Mouse (Mus musculus) limb, embryonic 12.5 days (tissue): ENCODE measurements around the gene Islr2. TPM values are rescaled to one million over a fixed set of nuclear protein-coding genes. Genes with fewer than 3 reads are reported as not detected.

Source experiments
- ATAC-seq: fragments of 200-750 bp; cut with Nextera tagmentation; 2 replicates; pipeline ENCODE4 v1.8.0; 2017; ENCODE audit warnings: low read depth, moderate TSS enrichment; ENCODE audit not compliant: insufficient number of reproducible peaks, insufficient read depth, low FRiP score, low TSS enrichment
- H3K27ac ChIP-seq: fragments of 300-500 bp; sonication (generic); 2 replicates; pipeline ENCODE4 v1.5.1; 2016; ENCODE audit warnings: mild to moderate bottlenecking, moderate library complexity
- H3K27me3 ChIP-seq: fragments of 300-500 bp; sonication (generic); 2 replicates; pipeline ENCODE4 v1.6.1; 2016; ENCODE audit warnings: mild to moderate bottlenecking, moderate library complexity
- H3K36me3 ChIP-seq: fragments of 300-500 bp; sonication (generic); 2 replicates; pipeline ENCODE4 v1.6.1; 2016; ENCODE audit warnings: mild to moderate bottlenecking, moderate library complexity
- H3K4me1 ChIP-seq: fragments of 300-500 bp; sonication (generic); replicated peaks from 2 replicates; pipeline ENCODE4 v1.6.1; 2016
- H3K4me2 ChIP-seq: fragments of 300-500 bp; sonication (generic); 2 replicates; pipeline ENCODE4 v1.6.1; 2016; ENCODE audit warnings: mild to moderate bottlenecking, moderate library complexity
- H3K4me3 ChIP-seq: fragments of 300-500 bp; sonication (generic); replicated peaks from 2 replicates; pipeline ENCODE4 v1.5.1; 2016; ENCODE audit warnings: mild to moderate bottlenecking
- H3K9ac ChIP-seq: fragments of 300-500 bp; sonication (generic); replicated peaks from 2 replicates; pipeline ENCODE4 v1.6.1; 2016; ENCODE audit warnings: mild to moderate bottlenecking, moderate library complexity
- H3K9me3 ChIP-seq: fragments of 300-500 bp; sonication (generic); 2 replicates; pipeline ENCODE4 v1.6.1; 2016; ENCODE audit warnings: mild to moderate bottlenecking, moderate library complexity
- WGBS: fragments of 180-500 bp; shearing (Covaris S2); methylation state at CpG from one replicate; pipeline ENCODE4 v1.1.7; 2016; 5-methylcytosine and 5-hydroxymethylcytosine counted together
- polyA plus RNA-seq: library from polyadenylated mRNA; unstranded; fragments of >200 nt; fragmentation: Nextera tagmentation; extraction: Ambion mirVana; gene quantifications from 2 replicates; pipeline ENCODE4 v1.2.1, GENCODE M21; 2016

Gene Islr2
- polyA plus RNA-seq, 1 experiment from 2014 or later: 1.8 TPM

GRCm38 (mm10) chr9:58218539-58218938 lies 14.4 kb upstream of the Islr2 start:
- no peak for ATAC-seq
- Histone ChIP-seq H3K27ac (no peak overlapping the region), H3K9ac (no peak overlapping the region), H3K9me3 (no peaks in the 10 kb centered on the region), H3K36me3 (peaks cover 43% of the 10 kb centered on the region), H3K27me3 (no peaks in the 10 kb centered on the region), H3K4me3 (no peak overlapping the region), H3K4me2 (no peak overlapping the region), H3K4me1 (peaks cover 19% of the 10 kb centered on the region)
- WGBS: 85% methylated on average over 3 of the region's 3 CpGs

GRCm38 (mm10) chr9:58216402-58216801 lies 12.3 kb upstream of the Islr2 start:
- H3K9ac ChIP-seq: no peak overlapping the region
- no peaks in the 10 kb centered on the region for H3K9me3 ChIP-seq
- no peak for ATAC-seq
- no peak overlapping the region for H3K27ac ChIP-seq
- H3K4me1 ChIP-seq: peaks cover 22% of the 10 kb centered on the region
- H3K27me3 ChIP-seq: peaks cover 8% of the 10 kb centered on the region
- H3K4me3 ChIP-seq: no peak overlapping the region
- H3K4me2 ChIP-seq: no peak overlapping the region
- peaks cover 25% of the 10 kb centered on the region for H3K36me3 ChIP-seq
- 57% methylated on average over 6 of the region's 6 CpGs for WGBS

GRCm38 (mm10) chr9:58214519-58215180 lies 10.5 kb upstream of the Islr2 start:
- H3K9me3 ChIP-seq: no peaks in the 10 kb centered on the region
- no peak overlapping the region for H3K4me3 ChIP-seq
- peaks cover 19% of the 10 kb centered on the region for H3K4me1 ChIP-seq
- no peak overlapping the region for H3K4me2 ChIP-seq
- ATAC-seq: 0 out of 2 replicates have a peak, but pooled peaks have one; percentile 23
- no peak overlapping the region for H3K9ac ChIP-seq
- H3K27ac ChIP-seq: no peak overlapping the region
- peaks cover 11% of the 10 kb centered on the region for H3K36me3 ChIP-seq
- peaks cover 8% of the 10 kb centered on the region for H3K27me3 ChIP-seq
- 63% methylated on average over 8 of the region's 8 CpGs for WGBS

GRCm38 (mm10) chr9:58213865-58214264 lies 9.7 kb upstream of the Islr2 start:
- H3K27ac ChIP-seq: no peak overlapping the region
- no peaks in the 10 kb centered on the region for H3K9me3 ChIP-seq
- peaks cover 3% of the 10 kb centered on the region; the same call in 1 of the 2 replicates for H3K36me3 ChIP-seq
- H3K4me3 ChIP-seq: no peak overlapping the region
- H3K9ac ChIP-seq: no peak overlapping the region
- 5% methylated on average over 5 of the region's 5 CpGs for WGBS
- H3K27me3 ChIP-seq: peaks cover 8% of the 10 kb centered on the region
- H3K4me2 ChIP-seq: no peak overlapping the region
- peaks cover 19% of the 10 kb centered on the region for H3K4me1 ChIP-seq
- ATAC-seq: no peak

- Histone ChIP-seq H3K4me2 (no peak overlapping the region), H3K9ac (no peak overlapping the region), H3K36me3 (no peaks in the 10 kb centered on the region), H3K4me1 (peaks cover 19% of the 10 kb centered on the region), H3K27ac (no peak overlapping the region), H3K4me3 (no peak overlapping the region), H3K27me3 (peaks cover 8% of the 10 kb centered on the region), H3K9me3 (no peaks in the 10 kb centered on the region)
- WGBS: 64% methylated on average over 5 of the region's 5 CpGs
- ATAC-seq: no peak
Measured at GRCm38 (mm10) chr9:58213377-58213776, 9.3 kb upstream of the Islr2 start.

GRCm38 (mm10) chr9:58210304-58210627 lies 6.1 kb upstream of the Islr2 start:
- Histone ChIP-seq H3K4me2 (no peak overlapping the region), H3K4me3 (no peak overlapping the region), H3K4me1 (peaks cover 14% of the 10 kb centered on the region), H3K27ac (no peak overlapping the region), H3K36me3 (no peaks in the 10 kb centered on the region), H3K27me3 (peaks cover 16% of the 10 kb centered on the region), H3K9ac (no peak overlapping the region), H3K9me3 (no peaks in the 10 kb centered on the region)
- no peak for ATAC-seq
- WGBS: 78% methylated on average over 2 of the region's 2 CpGs

- 77% methylated on average over 8 of the region's 8 CpGs for WGBS
- no peak for ATAC-seq
- H3K27ac ChIP-seq: no peak overlapping the region
Measured at GRCm38 (mm10) chr9:58209462-58210303, 5.6 kb upstream of the Islr2 start.

GRCm38 (mm10) chr9:58206013-58206412 lies 1.9 kb upstream of the Islr2 start:
- H3K4me3 ChIP-seq: no peak overlapping the region
- H3K27me3 ChIP-seq: peaks cover 48% of the 10 kb centered on the region
- H3K4me1 ChIP-seq: peaks cover 28% of the 10 kb centered on the region
- H3K4me2 ChIP-seq: no peak overlapping the region
- ATAC-seq: no peak
- no peaks in the 10 kb centered on the region for H3K9me3 ChIP-seq
- H3K9ac ChIP-seq: no peak overlapping the region
- 87% methylated on average over 7 of the region's 7 CpGs for WGBS
- no peak overlapping the region for H3K27ac ChIP-seq
- no peaks in the 10 kb centered on the region for H3K36me3 ChIP-seq

More at GRCm38 (mm10) chr9:58209462-58210303, 5.6 kb upstream of the Islr2 start:
- Histone ChIP-seq H3K9ac (no peak overlapping the region), H3K27me3 (peaks cover 22% of the 10 kb centered on the region), H3K36me3 (no peaks in the 10 kb centered on the region), H3K4me3 (no peak overlapping the region), H3K4me1 (peaks cover 11% of the 10 kb centered on the region), H3K9me3 (no peaks in the 10 kb centered on the region), H3K4me2 (no peak overlapping the region)

- 4% methylated on average over 18 of the region's 18 CpGs for WGBS
- Histone ChIP-seq H3K27me3 (peaks cover 63% of the 10 kb centered on the region), H3K4me2 (peak overlapping the region; percentile 53), H3K4me3 (peak overlapping the region; percentile 36), H3K36me3 (no peaks in the 10 kb centered on the region), H3K9ac (peak overlapping the region; percentile 8; the same call in 1 of the 2 replicates), H3K9me3 (no peaks in the 10 kb centered on the region), H3K4me1 (peaks cover 38% of the 10 kb centered on the region), H3K27ac (no peak overlapping the region)
- ATAC-seq: peak; percentile 67
Measured at GRCm38 (mm10) chr9:58204448-58205000, 405 bp upstream of the Islr2 start.

- no peaks in the 10 kb centered on the region for H3K36me3 ChIP-seq
- H3K4me1 ChIP-seq: peaks cover 54% of the 10 kb centered on the region
- no peak overlapping the region for H3K27ac ChIP-seq
- H3K9ac ChIP-seq: no peak overlapping the region
- H3K9me3 ChIP-seq: no peaks in the 10 kb centered on the region
- H3K27me3 ChIP-seq: peaks cover 80% of the 10 kb centered on the region
- peak overlapping the region; percentile 53 for H3K4me2 ChIP-seq
- H3K4me3 ChIP-seq: peak overlapping the region; percentile 36
- ATAC-seq: no peak
- WGBS: 2% methylated on average over 14 of the region's 14 CpGs
Measured at GRCm38 (mm10) chr9:58202676-58203453, 1.3 kb downstream of the Islr2 start.
